Comparison of ENCODE assay signal across 9 mouse cellular contexts in the genomic region with DNA sequence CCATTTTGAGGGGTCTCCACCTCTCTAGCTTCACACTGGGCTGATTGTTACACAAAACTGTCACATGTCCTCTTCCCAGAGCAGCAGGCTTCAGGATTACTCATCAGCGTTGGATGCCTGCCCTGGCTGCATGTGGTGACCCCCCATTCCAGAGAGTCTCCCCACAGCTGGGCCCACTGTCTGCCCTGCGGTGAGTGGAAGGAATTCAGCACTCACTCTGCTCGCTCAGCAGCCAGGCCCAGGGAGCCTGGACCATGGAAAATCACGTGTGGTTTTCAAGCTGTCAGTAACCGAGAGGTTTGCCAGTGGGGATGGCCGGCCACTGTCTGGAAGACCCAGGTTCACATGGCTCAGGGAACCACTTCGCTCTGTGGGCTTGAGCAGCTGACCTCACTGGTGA. TPM values are rescaled to one million over a fixed set of nuclear protein-coding genes. Genes with fewer than 3 reads are reported as not detected.
DNase-seq lines count a peak whose midpoint lies in the region; ATAC-seq and TF ChIP-seq lines count a peak whose summit lies in the region.
"Had no signal": no experiment of that assay in that cellular context is flagged by ENCODE, and none has a peak within 500 bp of the region (broad histone marks: within the 10 kb centered on the region; RNA-seq: fewer than 3 reads in every experiment).

No protein-coding gene starts in this region.

- 43% methylated on average over 7 of the region's 7 CpGs for WGBS in neural tube, embryonic 14.5 days
- WGBS in embryonic facial prominence, embryonic 15.5 days: 29% methylated on average over 7 of the region's 7 CpGs
- 26% methylated on average over 7 of the region's 7 CpGs for WGBS in stomach, embryonic 15.5 days
- WGBS in liver, embryonic 12.5 days (ENCODE audit: insufficient replicate concordance): 42% methylated on average over 7 of the region's 7 CpGs

- no peak for TF ChIP-seq CTCF in left cerebral cortex, adult 2 months (IDR thresholded peaks at IDR 0.05)

- intact Hi-C loops in heart, postnatal 14 days (cut with DNase I): no loop called here
- intact Hi-C loops in left cerebral cortex, adult 2 months (cut with DNase I): no loop called here

- H3K4me2 ChIP-seq in neural tube, embryonic 14.5 days (ENCODE audit: low read depth, low read length): no peak overlapping the region
- H3K4me2 ChIP-seq in embryonic facial prominence, embryonic 15.5 days (replicated peaks): no peak overlapping the region
- no peak overlapping the region for H3K4me2 ChIP-seq in stomach, embryonic 15.5 days
- no peak overlapping the region for H3K4me2 ChIP-seq in liver, embryonic 12.5 days

- H3K4me3 ChIP-seq in neural tube, embryonic 14.5 days (ENCODE audit: low read depth, low read length): no peak overlapping the region
- no peak overlapping the region for H3K4me3 ChIP-seq in embryonic facial prominence, embryonic 15.5 days (replicated peaks)
- no peak overlapping the region for H3K4me3 ChIP-seq in left cerebral cortex, adult 2 months
- no peak overlapping the region for H3K4me3 ChIP-seq in stomach, embryonic 15.5 days (replicated peaks)
- H3K4me3 ChIP-seq in liver, embryonic 12.5 days: no peak overlapping the region

- no peaks in the 10 kb centered on the region for H3K36me3 ChIP-seq in neural tube, embryonic 14.5 days (ENCODE audit: control insufficient read depth, insufficient read depth, low read length)
- no peaks in the 10 kb centered on the region for H3K36me3 ChIP-seq in embryonic facial prominence, embryonic 15.5 days
- no peaks in the 10 kb centered on the region for H3K36me3 ChIP-seq in stomach, embryonic 15.5 days
- H3K36me3 ChIP-seq in liver, embryonic 12.5 days: no peaks in the 10 kb centered on the region

- H3K9ac ChIP-seq in neural tube, embryonic 14.5 days (replicated peaks; ENCODE audit: low read depth, low read length): no peak overlapping the region
- no peak overlapping the region for H3K9ac ChIP-seq in embryonic facial prominence, embryonic 15.5 days
- H3K9ac ChIP-seq in stomach, embryonic 15.5 days: no peak overlapping the region
- H3K9ac ChIP-seq in liver, embryonic 12.5 days: no peak overlapping the region

- H3K9me3 ChIP-seq in neural tube, embryonic 14.5 days (ENCODE audit: control insufficient read depth, low read length): no peaks in the 10 kb centered on the region
- no peaks in the 10 kb centered on the region for H3K9me3 ChIP-seq in embryonic facial prominence, embryonic 15.5 days (replicated peaks)
- no peaks in the 10 kb centered on the region for H3K9me3 ChIP-seq in stomach, embryonic 15.5 days
- H3K9me3 ChIP-seq in liver, embryonic 12.5 days (replicated peaks): peaks cover 3% of the 10 kb centered on the region; the same call in 1 of the 2 replicates

- ATAC-seq in neural tube, embryonic 14.5 days (ENCODE audit: low read depth): peak; percentile 24; the same call in 1 of the 2 replicates
- ATAC-seq in embryonic facial prominence, embryonic 15.5 days (ENCODE audit: insufficient number of reproducible peaks, low FRiP score, low TSS enrichment, low read depth): peak; percentile 85
- ATAC-seq in stomach, embryonic 15.5 days (ENCODE audit: insufficient read depth, low FRiP score, low read depth): 0 out of 2 replicates have a peak, but pooled peaks have one; percentile 52
- no peak for ATAC-seq in liver, embryonic 12.5 days

- peaks cover 4% of the 10 kb centered on the region; the same call in 1 of the 2 replicates for H3K27me3 ChIP-seq in neural tube, embryonic 14.5 days (ENCODE audit: control insufficient read depth, insufficient read depth, low read length)
- H3K27me3 ChIP-seq in embryonic facial prominence, embryonic 15.5 days: no peaks in the 10 kb centered on the region
- H3K27me3 ChIP-seq in stomach, embryonic 15.5 days (replicated peaks): no peaks in the 10 kb centered on the region
- H3K27me3 ChIP-seq in liver, embryonic 12.5 days (replicated peaks): peaks cover 26% of the 10 kb centered on the region

- no peak for DNase-seq in neural tube, embryonic 10.5 days (ENCODE audit: extremely low spot score, low spot score)
- peak; percentile 69 to 79 for DNase-seq in heart, postnatal 14 days
- peak in 1 of 2 experiments; percentile 46 for DNase-seq in left cerebral cortex, adult 2 months (ENCODE audit: extremely low spot score in 1 of 2, low spot score in 2 of 2)
- DNase-seq in T-cell, adult 2 months (ENCODE audit: low spot score): no peak

- H3K27ac ChIP-seq in neural tube, embryonic 14.5 days (ENCODE audit: low read depth, low read length): no peak overlapping the region
- H3K27ac ChIP-seq in embryonic facial prominence, embryonic 15.5 days (replicated peaks): peak overlapping the region; percentile 75
- peak overlapping the region; percentile 60 for H3K27ac ChIP-seq in left cerebral cortex, adult 2 months
- no peak overlapping the region for H3K27ac ChIP-seq in stomach, embryonic 15.5 days
- no peak overlapping the region for H3K27ac ChIP-seq in liver, embryonic 12.5 days

- H3K4me1 ChIP-seq in neural tube, embryonic 14.5 days (ENCODE audit: control insufficient read depth, insufficient read depth, low read length): no peaks in the 10 kb centered on the region
- peaks cover 26% of the 10 kb centered on the region for H3K4me1 ChIP-seq in embryonic facial prominence, embryonic 15.5 days
- H3K4me1 ChIP-seq in stomach, embryonic 15.5 days: peaks cover under 1% of the 10 kb centered on the region; the same call in 1 of the 2 replicates
- peaks cover 5% of the 10 kb centered on the region; the same call in 1 of the 2 replicates for H3K4me1 ChIP-seq in liver, embryonic 12.5 days

RNA-seq across cellular contexts. Expression of a gene that starts 5.8 kb away (rescaled TPM):
- 1.7 and 27.4 TPM in 2 replicates for polyA plus RNA-seq in neural tube, embryonic 14.5 days (2014; fragmentation: Nextera tagmentation; extraction: Ambion mirVana)
- 61.3 and 66.9 TPM in 2 replicates for polyA plus RNA-seq in embryonic facial prominence, embryonic 15.5 days (2015; fragmentation: Nextera tagmentation; extraction: Ambion mirVana)
- 10 to 100 TPM; 27.1 to 32.5 TPM for total RNA-seq in heart, postnatal 14 days (2021)
- total RNA-seq in left cerebral cortex, adult 2 months (2021): 10 to 100 TPM; 16.5 to 22.8 TPM
- 38.9 and 40.1 TPM in 2 replicates for polyA plus RNA-seq in stomach, embryonic 15.5 days (2015; fragmentation: Nextera tagmentation; extraction: Ambion mirVana)
- polyA plus RNA-seq in liver, embryonic 12.5 days (2016; fragmentation: Nextera tagmentation; extraction: Ambion mirVana): 8.5 and 9.6 TPM in 2 replicates

RNA-seq across cellular contexts. Expression of a gene that starts 18.1 kb away (rescaled TPM):
- 5.1 and 5.2 TPM in 2 replicates for polyA plus RNA-seq in neural tube, embryonic 14.5 days (2014; fragmentation: Nextera tagmentation; extraction: Ambion mirVana)
- 10.4 and 12.0 TPM in 2 replicates for polyA plus RNA-seq in embryonic facial prominence, embryonic 15.5 days (2015; fragmentation: Nextera tagmentation; extraction: Ambion mirVana)
- total RNA-seq in heart, postnatal 14 days (2021): 1 to 10 TPM; 4.2 to 5.0 TPM
- total RNA-seq in left cerebral cortex, adult 2 months (2021): 10 to 100 TPM in 1 of 2 experiments, 1 to 10 TPM in 1; 8.6 to 10.5 TPM
- 9.6 and 11.1 TPM in 2 replicates for polyA plus RNA-seq in stomach, embryonic 15.5 days (2015; fragmentation: Nextera tagmentation; extraction: Ambion mirVana)
- polyA plus RNA-seq in liver, embryonic 12.5 days (2016; fragmentation: Nextera tagmentation; extraction: Ambion mirVana): 2.8 and 2.9 TPM in 2 replicates

RNA-seq across cellular contexts. Expression of a gene that starts 22.2 kb away (rescaled TPM):
- polyA plus RNA-seq in neural tube, embryonic 14.5 days (2014; fragmentation: Nextera tagmentation; extraction: Ambion mirVana): 48.2 and 48.6 TPM in 2 replicates
- 106 and 125 TPM in 2 replicates for polyA plus RNA-seq in embryonic facial prominence, embryonic 15.5 days (2015; fragmentation: Nextera tagmentation; extraction: Ambion mirVana)
- total RNA-seq in heart, postnatal 14 days (2021): 10 to 100 TPM; 31.0 to 33.0 TPM
- total RNA-seq in left cerebral cortex, adult 2 months (2021): 10 to 100 TPM; 18.7 to 20.7 TPM
- 122 and 134 TPM in 2 replicates for polyA plus RNA-seq in stomach, embryonic 15.5 days (2015; fragmentation: Nextera tagmentation; extraction: Ambion mirVana)
- polyA plus RNA-seq in liver, embryonic 12.5 days (2016; fragmentation: Nextera tagmentation; extraction: Ambion mirVana): 105 TPM in 2 replicates

RNA-seq across cellular contexts. Expression of a gene that starts 42.7 kb away (rescaled TPM):
- polyA plus RNA-seq in neural tube, embryonic 14.5 days (2014; fragmentation: Nextera tagmentation; extraction: Ambion mirVana): not detected in 2 replicates
- 1.4 and 2.4 TPM in 2 replicates for polyA plus RNA-seq in embryonic facial prominence, embryonic 15.5 days (2015; fragmentation: Nextera tagmentation; extraction: Ambion mirVana)
- 100 to 1,000 TPM; 304 to 849 TPM for total RNA-seq in heart, postnatal 14 days (2021)
- total RNA-seq in left cerebral cortex, adult 2 months (2021): not detected
- 25.2 and 30.7 TPM in 2 replicates for polyA plus RNA-seq in stomach, embryonic 15.5 days (2015; fragmentation: Nextera tagmentation; extraction: Ambion mirVana)
- 21.8 and 22.5 TPM in 2 replicates for polyA plus RNA-seq in liver, embryonic 12.5 days (2016; fragmentation: Nextera tagmentation; extraction: Ambion mirVana)
- total RNA-seq: left cerebral cortex, postnatal 10 days had no signal

RNA-seq across cellular contexts. Expression of a gene that starts 52.4 kb away (rescaled TPM):
- polyA plus RNA-seq in neural tube, embryonic 14.5 days (2014; fragmentation: Nextera tagmentation; extraction: Ambion mirVana): 2.8 and 3.2 TPM in 2 replicates
- polyA plus RNA-seq in embryonic facial prominence, embryonic 15.5 days (2015; fragmentation: Nextera tagmentation; extraction: Ambion mirVana): 71.2 and 107 TPM in 2 replicates
- 100 to 1,000 TPM; 796 to 815 TPM for total RNA-seq in heart, postnatal 14 days (2021)
- total RNA-seq in left cerebral cortex, adult 2 months (2021): 1 to 10 TPM; 5.4 to 9.5 TPM
- 3.4 and 6.7 TPM in 2 replicates for polyA plus RNA-seq in stomach, embryonic 15.5 days (2015; fragmentation: Nextera tagmentation; extraction: Ambion mirVana)
- 1.7 TPM in 2 replicates for polyA plus RNA-seq in liver, embryonic 12.5 days (2016; fragmentation: Nextera tagmentation; extraction: Ambion mirVana)

Comparison
In these comparisons a context has a peak if more than half of its experiments do, and no peak if none do; other contexts are left out.
1. H3K27ac ChIP-seq: peak in embryonic facial prominence, embryonic 15.5 days (single experiment) and left cerebral cortex, adult 2 months (single experiment); none in neural tube, embryonic 14.5 days (single experiment), stomach, embryonic 15.5 days (single experiment) and liver, embryonic 12.5 days (single experiment).
2. DNase-seq: peak in heart, postnatal 14 days (2 of 2); none in neural tube, embryonic 10.5 days (single experiment) and T-cell, adult 2 months (single experiment).